Mouse (Mus musculus) lung, postnatal 36 days (tissue): ENCODE measurements at regions not wholly inside any gene's neighbourhood (a gene's known extent, or its start where the extent isn't known, plus 50 kb on each side); places are given as distances from the start of the nearest gene placed in this dataset.

ENCODE experiments used
- DNase-seq: peaks from one replicate; pipeline ENCODE4 v3.0.0; 2022; ENCODE audit warnings: mixed read lengths

DNA sequence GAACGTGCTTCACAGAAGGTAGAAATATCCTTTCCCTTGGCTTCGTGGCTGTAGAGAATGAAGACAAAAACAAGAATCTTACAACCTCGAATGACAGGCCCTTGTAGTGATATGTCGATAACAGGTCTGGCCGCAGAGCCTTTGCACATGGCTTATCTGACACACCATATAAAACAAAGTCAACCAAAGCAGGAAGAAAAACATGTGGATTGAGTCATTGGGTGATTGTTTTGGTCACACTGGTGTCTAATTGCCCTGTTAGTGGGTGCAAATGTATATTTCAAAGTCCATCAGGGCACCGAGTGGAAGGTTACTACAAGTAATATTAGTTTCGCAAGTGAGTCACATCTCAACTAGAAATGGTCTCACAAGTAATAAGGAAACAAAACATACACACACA lies 569.9 kb upstream of the Itga1 start:
- no peak for DNase-seq

DNA sequence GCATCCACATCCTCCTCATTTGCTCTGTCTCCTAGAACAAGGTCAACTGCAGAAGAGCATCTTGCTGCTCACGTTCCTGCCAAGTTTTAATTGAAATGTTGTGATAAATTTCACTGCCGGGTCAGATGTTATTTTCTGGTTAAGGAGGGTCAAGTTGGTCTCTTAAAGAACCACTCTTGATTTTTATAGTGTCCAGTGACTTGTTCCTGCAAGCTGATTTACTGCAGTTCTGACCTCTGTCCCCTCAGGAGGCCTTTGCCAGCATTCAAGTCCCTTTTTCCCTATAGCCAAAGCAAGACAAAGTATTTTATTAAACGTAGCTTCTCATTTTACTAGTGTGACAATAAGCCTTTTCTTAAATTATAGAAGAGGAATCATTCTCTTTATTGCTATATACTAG lies 567.8 kb upstream of the Itga1 start:
- DNase-seq: no peak

DNA sequence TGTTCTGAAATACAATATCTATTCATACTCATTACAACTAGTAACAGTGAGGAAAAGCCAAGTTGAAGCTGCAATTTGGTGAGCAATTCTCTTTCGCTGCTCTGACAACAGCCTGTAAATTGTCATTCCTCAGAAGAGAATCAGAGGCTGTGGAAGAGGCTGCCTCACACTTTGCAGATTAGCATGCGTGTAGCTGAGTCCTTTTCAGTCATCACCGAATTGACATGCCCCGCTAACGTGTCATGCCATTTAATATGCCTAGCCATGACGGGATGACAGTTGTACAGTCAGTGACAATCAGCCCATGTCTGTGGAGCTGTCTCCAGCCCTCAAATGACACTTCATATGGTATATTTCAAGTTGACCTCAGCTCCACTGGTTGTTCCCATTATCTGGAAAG lies 553.4 kb upstream of the Itga1 start:
- no peak for DNase-seq

DNA sequence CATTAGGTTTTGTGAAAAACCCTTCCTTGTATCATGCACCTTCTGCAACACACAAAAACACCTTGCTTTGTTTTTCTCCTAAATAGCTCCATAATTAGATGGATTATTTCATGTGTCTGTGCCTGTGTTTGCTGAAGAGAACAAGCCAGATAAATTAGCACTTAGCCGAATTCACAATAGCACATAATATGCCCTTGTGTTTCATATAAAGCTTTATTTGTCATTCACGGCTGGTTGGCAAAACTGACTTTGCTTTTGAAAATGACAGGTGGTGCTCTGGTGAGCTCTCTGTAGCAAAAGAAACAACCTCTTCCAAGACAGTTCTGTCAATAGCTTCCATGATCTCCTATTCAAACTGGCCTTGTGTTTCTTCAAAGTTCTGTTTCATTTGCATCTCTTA lies 551.2 kb upstream of the Itga1 start:
- no peak for DNase-seq

DNA sequence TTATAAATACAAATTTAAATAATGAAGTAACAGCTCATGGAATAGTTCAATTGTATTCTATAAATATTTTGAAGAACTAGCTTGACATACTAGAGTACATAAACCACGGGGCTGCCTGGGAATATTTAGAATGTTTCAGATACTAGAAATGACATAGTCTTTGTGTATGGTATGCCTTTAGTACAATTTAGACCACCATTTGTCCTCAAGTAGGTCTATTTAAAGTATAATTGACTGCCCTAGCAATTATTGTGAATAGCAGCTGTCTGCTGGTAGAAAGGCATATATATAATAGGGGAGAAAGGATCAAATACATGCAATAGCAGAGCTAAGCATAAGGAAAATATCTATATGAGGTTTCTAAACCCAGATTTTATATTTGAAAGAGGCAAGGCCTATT lies 550.6 kb upstream of the Itga1 start:
- DNase-seq: no peak

DNA sequence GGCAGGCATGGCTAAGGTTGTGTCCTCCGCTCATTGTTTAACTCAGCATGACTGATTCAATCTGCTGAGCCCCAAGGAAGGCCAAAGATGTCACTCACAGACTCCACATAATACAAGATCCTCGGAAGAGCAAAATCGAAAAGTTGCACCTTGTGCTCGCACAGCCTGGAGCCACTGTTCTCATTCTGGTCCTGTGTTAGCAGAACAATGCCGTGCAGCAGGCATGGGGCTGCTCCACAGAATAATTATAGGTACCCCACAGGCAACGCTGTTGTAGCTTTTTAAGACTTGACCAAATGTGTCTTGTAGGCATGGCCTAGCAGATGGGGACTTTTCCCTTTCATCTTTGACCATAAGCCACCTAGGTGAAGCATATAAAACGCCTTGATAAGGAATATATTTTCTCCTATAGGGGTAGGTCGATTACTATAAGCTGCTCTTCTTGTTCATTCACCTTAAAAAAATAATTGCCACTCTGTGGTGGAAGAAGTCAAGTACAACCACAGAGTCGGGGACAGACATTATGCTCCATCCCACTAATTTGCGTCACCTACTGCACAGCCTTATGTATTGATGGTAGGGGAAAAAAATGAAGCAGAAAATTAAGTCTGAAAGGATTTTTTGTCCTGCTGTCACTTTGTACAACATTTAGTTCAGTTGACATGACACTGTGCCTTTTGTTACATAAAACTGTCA lies 529.8 kb upstream of the Itga1 start:
- no peak for DNase-seq

DNA sequence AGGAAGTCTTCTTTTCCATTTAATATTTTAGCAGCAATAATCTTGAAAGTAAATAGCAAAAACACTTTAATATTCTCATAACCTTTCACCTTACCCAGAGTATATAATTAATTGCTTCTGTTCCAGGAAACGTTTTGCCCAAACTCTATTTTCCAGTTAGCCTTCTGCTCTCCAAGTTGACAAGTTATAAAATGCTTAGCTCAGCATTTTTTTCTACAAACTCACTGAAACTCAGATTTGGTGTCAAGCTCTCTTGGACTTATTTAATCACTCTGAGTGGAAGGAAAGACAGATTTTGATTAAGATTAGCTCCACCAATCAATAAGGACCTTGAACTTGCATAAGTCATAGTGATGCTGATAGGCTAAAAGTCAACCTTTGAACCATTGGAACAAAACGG lies 528.8 kb upstream of the Itga1 start:
- DNase-seq: no peak

DNA sequence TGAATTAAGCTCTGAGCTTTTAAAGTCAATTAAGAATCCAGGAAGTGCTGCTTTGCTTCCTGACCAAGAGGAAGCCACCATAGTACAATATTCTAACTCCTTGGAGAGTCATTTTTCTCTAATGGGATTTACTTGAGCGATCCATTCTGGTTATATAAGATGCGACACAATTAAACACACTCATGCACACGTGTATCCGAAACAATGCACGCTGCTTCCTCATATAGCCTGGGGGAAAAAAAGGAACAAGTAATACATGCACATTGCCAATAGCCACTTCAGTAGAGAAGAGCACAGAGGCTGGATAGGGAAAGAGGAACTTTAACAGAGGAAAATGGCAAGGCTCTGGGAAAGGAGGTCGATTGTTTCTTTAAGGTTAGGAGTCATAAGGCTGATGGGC lies 511.4 kb upstream of the Itga1 start:
- DNase-seq: no peak

DNA sequence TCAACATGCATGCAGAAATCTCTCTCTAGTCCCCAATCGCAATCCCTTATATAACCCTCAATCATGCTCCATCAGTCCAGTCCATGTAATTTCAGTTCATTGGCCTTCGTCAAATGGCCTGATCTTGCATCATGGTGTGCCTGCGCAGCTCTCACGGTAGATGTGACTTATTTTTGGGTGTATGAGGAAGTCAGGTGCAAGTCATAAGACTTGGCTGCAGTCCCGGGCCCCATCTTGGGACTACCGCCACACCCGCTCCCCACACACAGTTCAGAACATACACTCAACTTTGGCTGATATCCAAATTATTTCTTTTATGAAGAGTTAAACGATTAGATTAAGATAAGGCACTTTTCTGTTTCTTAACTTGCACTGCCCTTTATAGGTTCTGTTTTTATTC lies 504.7 kb upstream of the Itga1 start:
- no peak for DNase-seq

DNA sequence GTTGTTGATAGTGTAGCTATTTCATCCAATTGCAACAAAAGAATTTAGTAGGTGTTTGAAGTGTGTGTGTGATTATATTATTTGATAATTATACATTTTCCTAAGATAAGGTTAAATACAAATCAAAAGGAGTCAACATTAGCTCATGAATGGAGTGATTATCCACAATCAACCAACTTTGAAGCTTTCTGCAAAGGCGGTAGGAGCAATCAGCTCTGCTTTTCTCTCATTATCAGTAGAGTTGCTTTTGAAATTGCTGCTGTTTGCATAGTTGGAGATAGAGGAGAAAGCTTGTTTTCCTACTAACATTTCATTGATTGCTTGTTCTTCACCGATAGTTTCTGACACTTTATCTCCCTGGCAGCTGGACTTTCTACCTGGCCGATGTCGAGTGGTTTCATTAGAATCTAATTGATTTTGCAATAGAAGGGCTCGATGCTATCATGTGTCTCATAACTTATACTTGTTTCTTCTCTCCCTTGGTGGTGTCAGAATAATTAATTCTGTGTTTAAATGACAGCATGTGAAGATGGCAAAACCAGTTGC lies 493.4 kb upstream of the Itga1 start:
- no peak for DNase-seq

DNA sequence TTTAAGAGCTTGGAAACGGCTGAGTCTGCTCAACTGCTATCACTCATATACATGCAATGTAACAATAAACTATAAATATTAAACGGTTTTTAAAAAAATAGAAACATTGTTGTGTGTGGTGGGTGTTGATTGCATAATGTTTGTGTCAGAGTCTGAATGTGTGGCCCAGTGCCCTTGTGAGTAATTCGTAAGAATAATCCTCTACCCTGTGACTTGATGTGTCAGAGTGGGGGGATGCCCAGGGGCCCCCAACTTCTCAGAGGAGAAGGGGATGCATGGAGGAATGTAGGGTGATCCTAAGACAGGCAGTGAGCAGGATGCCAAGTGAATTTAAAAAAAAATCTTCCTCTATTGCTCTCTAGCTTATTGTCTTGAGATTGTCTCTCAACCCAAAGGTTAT lies 474.2 kb upstream of the Itga1 start:
- no peak for DNase-seq

DNA sequence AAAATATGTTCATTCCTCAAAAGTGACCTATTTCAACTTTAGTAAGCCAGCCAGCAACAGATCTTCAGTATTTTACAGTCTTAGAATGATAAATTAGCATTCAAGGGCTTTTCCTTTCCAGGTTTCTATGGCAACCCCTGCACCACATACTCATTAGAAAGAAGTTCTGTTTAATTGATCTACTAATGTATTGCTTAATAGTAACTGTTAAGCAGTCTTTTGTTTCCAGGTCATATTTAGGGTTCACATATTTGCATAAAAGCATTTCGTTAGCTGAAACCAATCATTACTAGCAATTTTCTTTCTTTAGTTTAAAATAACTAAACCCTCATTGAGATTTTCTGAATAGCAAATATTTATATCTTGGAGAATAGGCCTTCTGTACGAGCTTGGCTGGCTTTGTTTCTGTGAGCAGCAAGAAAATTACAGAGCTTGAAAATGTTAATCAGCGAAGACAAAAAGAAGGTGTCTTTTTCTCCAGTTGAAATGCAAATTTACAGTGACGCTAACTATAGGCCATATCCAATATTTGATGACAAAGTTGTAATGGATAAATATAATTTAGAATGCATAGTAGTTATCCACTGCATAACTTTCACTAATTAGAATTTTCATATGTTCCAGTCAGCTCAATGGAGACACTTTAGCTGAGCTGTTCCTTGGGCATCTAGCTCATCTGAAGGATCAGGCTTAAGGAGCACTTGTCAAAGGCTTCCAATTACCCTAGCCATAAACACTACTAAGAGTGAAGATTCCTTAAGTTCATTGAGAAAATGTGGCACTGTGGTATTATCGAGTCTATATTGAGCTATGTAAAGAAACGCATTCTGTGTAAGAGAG lies 473.5 kb upstream of the Itga1 start:
- no peak for DNase-seq

DNA sequence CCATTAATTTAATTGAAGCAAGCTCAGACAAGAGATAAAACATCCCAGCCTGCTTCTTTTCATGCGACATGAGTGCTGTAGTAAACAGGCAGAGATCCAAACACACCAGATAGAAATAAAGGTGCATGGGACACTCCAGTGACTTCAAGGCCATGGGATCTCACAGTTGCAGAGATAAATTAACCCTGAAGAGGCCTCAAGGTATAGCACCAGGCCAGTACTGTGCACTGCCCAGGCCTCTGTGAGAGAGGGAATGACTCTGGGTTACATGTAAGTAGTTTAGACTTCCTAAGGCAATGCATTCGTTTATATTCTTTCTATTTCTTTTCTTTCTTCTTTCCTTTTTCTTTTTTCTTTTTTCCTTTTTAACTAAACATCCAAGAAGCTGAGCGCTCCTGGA lies 439.4 kb upstream of the Itga1 start:
- no peak for DNase-seq

DNA sequence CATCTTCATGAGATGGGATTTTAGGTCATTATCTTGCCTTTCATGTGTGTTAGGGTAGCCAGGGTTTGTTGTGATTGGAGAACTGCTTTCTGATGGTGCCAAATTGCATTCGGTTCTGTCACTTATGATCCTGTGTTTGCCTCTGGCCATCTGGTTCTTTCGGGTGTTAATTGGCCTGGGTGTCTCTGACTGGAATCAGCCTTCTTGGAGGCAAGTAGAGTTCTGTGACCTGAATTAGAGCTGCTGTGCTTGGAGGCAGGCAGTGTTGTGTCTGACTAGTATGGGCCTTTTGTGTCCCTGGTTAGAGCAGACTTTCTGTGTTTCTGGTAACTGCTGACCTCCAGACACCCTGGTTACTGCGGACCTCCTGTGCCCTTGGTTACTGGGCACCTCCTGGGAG lies 434.1 kb upstream of the Itga1 start:
- DNase-seq: no peak

DNA sequence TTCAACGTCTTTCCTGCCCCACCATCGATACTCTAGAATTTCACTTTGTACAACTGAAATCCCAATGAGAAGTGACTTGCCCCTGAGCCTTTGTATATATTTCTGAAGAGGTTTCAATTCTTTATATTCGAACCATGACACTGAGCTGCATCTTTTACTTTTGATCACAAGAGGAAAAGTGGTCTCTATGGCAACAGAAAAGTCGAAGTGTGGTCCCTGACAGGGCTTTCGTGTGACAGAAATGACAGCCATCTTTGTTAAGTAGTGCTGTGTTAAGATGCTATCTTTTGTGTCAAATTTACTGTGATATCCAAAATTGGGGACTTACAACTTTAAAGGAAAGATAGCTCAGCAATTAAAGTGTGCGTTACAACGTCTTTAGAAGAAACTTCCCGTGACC lies 412.1 kb upstream of the Itga1 start:
- DNase-seq: no peak

DNA sequence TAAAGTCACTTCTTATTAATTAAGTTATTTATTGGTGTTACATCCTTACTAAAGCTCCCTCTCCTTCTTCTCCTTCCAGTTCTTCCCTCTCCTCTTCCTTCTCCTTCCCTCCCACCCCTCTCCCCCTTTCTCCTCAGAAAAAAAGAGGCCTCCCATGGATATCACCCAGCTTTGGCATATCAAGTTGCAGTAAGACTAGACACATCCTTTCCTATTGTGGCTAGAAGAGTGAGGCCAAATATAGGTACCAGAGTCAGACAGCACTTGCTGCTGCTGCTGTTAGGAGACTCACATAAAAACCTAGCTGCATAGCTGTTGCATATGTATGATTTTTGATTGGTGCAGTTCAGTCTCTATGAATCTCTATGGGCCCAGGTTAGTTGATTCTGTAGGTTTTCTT lies 410.4 kb upstream of the Itga1 start:
- DNase-seq: no peak

DNA sequence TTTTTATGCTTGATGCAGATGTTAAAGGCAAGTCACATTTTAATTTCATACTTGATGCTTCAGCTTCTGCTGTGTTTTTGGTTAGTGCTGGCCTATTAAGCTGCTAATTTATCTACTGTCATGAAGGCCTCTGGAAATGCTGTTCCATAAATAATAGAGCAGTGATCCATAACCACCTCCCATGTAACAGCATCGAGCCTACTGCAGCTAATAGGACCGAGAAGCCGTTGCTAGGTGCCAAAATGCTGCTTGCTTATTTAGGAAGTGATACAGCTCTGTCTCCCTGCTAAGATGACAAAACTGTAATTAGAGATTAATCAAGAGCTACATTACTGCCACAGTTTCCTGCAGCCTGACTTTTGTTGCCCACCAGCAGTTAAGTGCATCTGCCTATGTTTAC lies 406.9 kb upstream of the Itga1 start:
- no peak for DNase-seq

DNA sequence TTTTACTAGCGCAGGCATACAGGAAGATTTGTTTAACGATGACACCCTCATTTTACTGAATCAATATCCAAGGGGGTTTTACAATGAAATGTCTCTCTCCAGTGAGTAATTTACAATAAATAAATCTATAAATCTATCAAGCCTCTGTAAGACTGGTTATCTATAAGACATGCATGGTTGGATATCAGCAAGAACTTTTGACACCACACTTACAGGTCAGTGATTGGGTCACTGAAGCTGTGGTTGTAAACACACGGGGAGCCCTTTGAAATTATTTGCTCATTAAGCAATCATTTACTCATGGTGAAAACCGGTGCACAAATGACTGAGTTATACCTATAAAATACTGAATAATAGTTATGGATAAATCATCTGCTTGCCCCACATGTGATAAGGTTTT lies 392.6 kb upstream of the Itga1 start:
- no peak for DNase-seq

DNA sequence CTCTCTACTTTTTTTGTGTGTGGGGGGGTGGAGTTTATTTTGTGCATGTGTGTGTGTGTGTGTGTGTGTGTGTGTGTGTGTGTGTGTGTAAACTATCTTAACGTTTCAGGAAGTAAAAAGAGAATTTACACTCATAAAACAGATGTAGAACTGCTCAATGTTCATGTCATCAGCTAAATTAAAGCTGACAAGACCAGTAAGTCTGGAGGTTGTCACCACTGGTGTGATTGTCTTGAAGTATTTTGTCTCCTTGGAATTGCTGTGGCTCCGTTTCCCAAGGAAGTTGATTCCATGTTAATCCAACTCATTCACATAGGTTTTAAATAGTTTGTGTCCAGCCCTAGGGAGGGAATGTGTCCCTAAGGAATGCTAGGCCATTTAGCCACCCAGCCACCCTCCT lies 374.1 kb upstream of the Itga1 start:
- no peak for DNase-seq

DNA sequence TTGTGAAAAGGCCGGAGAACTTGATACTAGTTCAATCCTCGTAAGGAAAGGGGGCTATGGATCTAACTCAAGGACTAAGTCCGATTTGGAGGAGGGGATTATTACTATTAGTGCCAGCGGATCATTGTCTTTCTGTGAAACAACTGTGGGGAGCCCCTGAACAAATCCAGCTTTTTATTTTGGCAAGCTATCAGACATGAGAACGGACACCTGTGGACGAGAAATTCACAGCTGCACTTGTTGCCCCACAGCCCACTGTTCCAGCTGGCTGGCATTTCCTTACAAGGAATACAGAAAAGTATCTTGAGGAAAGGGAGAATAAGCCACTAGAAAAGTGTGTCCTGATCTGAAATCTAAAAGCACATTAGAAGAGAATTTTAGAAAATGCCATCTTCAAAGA lies 363.9 kb upstream of the Itga1 start:
- no peak for DNase-seq

DNA sequence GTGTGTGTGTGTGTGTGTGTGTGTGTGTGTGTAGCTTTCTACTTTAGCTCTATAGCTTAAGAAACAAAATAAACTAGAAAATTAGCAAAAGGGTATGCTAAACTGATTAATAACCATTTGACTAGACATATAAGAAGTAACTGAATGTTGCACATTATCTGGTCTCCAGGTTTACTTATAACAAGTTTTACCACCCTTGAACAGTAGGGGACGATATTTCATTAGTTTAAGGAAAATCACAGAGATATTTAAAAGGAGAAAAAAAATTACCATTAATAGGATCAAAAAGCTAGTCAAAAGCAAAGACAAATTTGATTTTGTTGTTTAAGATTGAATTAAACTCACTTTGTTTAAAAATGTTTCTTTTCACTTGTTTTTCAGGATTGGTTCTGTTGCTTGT lies 349.5 kb upstream of the Itga1 start:
- no peak for DNase-seq

DNA sequence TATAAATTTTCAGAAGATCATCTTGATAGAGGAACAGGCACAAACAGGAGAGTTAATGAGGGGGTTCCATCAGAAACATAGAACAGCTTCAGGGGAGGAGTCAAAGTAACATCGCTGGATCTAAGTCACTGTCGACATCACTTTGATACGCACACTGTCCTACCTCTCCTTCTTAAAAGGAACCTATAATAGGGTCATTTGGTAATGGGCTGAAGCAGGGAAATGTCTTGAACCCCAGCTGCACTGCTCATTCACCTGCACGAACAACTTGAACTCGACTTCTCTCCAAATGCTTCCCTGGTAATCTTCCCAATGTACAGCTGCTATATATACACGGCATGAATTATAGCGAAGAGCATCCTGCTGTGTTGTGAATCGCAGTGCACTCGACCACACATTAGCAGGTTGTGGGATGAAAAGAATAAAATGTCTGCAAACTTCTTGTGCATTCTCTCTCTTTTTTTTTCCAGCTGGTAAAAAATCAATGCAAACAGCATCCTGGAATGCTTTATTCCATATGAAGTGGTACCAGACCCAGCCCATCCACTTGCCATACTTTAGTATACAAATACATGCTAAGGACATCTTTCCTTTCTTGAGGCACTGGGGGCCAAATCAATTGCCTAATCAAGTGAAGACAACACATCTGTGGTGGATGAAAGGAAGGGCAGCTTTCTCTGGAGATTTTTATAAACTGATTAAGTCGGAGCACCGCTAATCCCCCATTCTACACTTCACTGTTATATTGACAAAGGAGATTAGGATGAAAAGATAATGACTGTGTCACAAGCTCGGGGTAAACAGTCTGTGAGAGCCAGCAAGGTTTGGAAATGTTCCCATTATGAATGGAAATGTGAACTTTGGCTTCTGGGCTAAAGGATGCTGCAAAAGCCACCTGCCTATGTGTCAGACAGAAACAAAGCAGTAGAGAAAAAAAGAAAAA lies 325.6 kb upstream of the Itga1 start:
- no peak for DNase-seq
